ENCODE assay signal across 22 mouse cellular contexts in genomic region chr13:31567099-31567498, GRCm38 (mm10). TPM values are rescaled to one million over a fixed set of nuclear protein-coding genes. Genes with fewer than 3 reads are reported as not detected.
DNase-seq lines count a peak whose midpoint lies in the region; ATAC-seq and TF ChIP-seq lines count a peak whose summit lies in the region.
"Had no signal": no experiment of that assay in that cellular context is flagged by ENCODE, and none has a peak within 500 bp of the region (broad histone marks: within the 10 kb centered on the region; RNA-seq: fewer than 3 reads in every experiment).

No protein-coding gene starts in this region.

- no peak overlapping the region for H3K4me3 ChIP-seq in C2C12 (ENCODE audit: insufficient read depth, poor library complexity, severe bottlenecking)
- no peak overlapping the region for H3K4me3 ChIP-seq in intestine, postnatal 0 days (ENCODE audit: low read depth, low read length)
- no peak overlapping the region for H3K4me3 ChIP-seq in stomach, embryonic 15.5 days (replicated peaks)
- H3K4me3 ChIP-seq in hindbrain, embryonic 10.5 days = no peak overlapping the region
- no peak overlapping the region for H3K4me3 ChIP-seq in heart, embryonic 10.5 days
- H3K4me3 ChIP-seq: embryonic facial prominence, embryonic 13.5 days; forebrain, embryonic 12.5 days; heart, adult 2 months; heart, embryonic 12.5 days; hindbrain, embryonic 12.5 days had no signal

- no peaks in the 10 kb centered on the region for H3K79me2 ChIP-seq in C2C12 (ENCODE audit: control insufficient read depth, insufficient read depth)

- peak overlapping the region; percentile 32 for H3K4me2 ChIP-seq in intestine, postnatal 0 days (replicated peaks; ENCODE audit: low read depth)
- H3K4me2 ChIP-seq in stomach, embryonic 15.5 days = peak overlapping the region; percentile 2; the same call in 1 of the 2 replicates
- H3K4me2 ChIP-seq: embryonic facial prominence, embryonic 13.5 days; forebrain, embryonic 12.5 days; heart, embryonic 12.5 days; hindbrain, embryonic 12.5 days had no signal

- no peaks in the 10 kb centered on the region for H3K79me3 ChIP-seq in C2C12 (ENCODE audit: low read depth)

- H3K36me3 ChIP-seq in C2C12 (ENCODE audit: control insufficient read depth, insufficient read depth) = no peaks in the 10 kb centered on the region
- no peaks in the 10 kb centered on the region for H3K36me3 ChIP-seq in intestine, postnatal 0 days (ENCODE audit: control insufficient read depth, insufficient read depth)
- H3K36me3 ChIP-seq in stomach, embryonic 15.5 days = no peaks in the 10 kb centered on the region
- no peaks in the 10 kb centered on the region for H3K36me3 ChIP-seq in hindbrain, embryonic 10.5 days
- no peaks in the 10 kb centered on the region for H3K36me3 ChIP-seq in heart, embryonic 10.5 days
- H3K36me3 ChIP-seq: embryonic facial prominence, embryonic 13.5 days; forebrain, embryonic 12.5 days; G1E; heart, embryonic 12.5 days; hindbrain, embryonic 12.5 days had no signal

- no peak overlapping the region for H3ac ChIP-seq in C2C12 (ENCODE audit: control insufficient read depth, insufficient read length, low read depth)

- H3K9me3 ChIP-seq in intestine, postnatal 0 days (ENCODE audit: control insufficient read depth) = no peaks in the 10 kb centered on the region
- H3K9me3 ChIP-seq in stomach, embryonic 15.5 days = no peaks in the 10 kb centered on the region
- H3K9me3 ChIP-seq in hindbrain, embryonic 10.5 days = no peaks in the 10 kb centered on the region
- H3K9me3 ChIP-seq in heart, embryonic 10.5 days = no peaks in the 10 kb centered on the region
- H3K9me3 ChIP-seq: embryonic facial prominence, embryonic 13.5 days; forebrain, embryonic 12.5 days; G1E; heart, embryonic 12.5 days; hindbrain, embryonic 12.5 days had no signal

- no peaks in the 10 kb centered on the region for H3K27me3 ChIP-seq in C2C12 (ENCODE audit: control insufficient read depth, insufficient read depth, insufficient read length)
- peaks cover 4% of the 10 kb centered on the region; the same call in 1 of the 2 replicates for H3K27me3 ChIP-seq in intestine, postnatal 0 days (replicated peaks; ENCODE audit: control insufficient read depth, insufficient read depth, low read length)
- no peaks in the 10 kb centered on the region; the same call in 1 of the 2 replicates for H3K27me3 ChIP-seq in stomach, embryonic 15.5 days (replicated peaks)
- peaks cover 42% of the 10 kb centered on the region for H3K27me3 ChIP-seq in hindbrain, embryonic 10.5 days (ENCODE audit: insufficient read depth, poor library complexity, severe bottlenecking)
- peaks cover 80% of the 10 kb centered on the region for H3K27me3 ChIP-seq in heart, embryonic 10.5 days (ENCODE audit: insufficient read depth, poor library complexity, severe bottlenecking)

- H3K4me1 ChIP-seq in intestine, postnatal 0 days (replicated peaks; ENCODE audit: control insufficient read depth, insufficient read depth, low read length) = peaks cover 7% of the 10 kb centered on the region; the same call in 1 of the 2 replicates
- no peaks in the 10 kb centered on the region for H3K4me1 ChIP-seq in stomach, embryonic 15.5 days
- peaks cover 5% of the 10 kb centered on the region; the same call in 1 of the 2 replicates for H3K4me1 ChIP-seq in hindbrain, embryonic 10.5 days (replicated peaks)
- H3K4me1 ChIP-seq in heart, embryonic 10.5 days = peaks cover 21% of the 10 kb centered on the region
- H3K4me1 ChIP-seq: forebrain, embryonic 12.5 days; hindbrain, embryonic 12.5 days had no signal

- TF ChIP-seq CTCF in C2C12 (IDR thresholded peaks at IDR 0.05; ENCODE audit: control insufficient read depth, insufficient read depth, insufficient read length) = no peak
- TF ChIP-seq CTCF in intestine, postnatal 0 days (IDR thresholded peaks at IDR 0.05; ENCODE audit: low read depth) = no peak

- no peak overlapping the region for H3K9ac ChIP-seq in intestine, postnatal 0 days (ENCODE audit: low read depth, low read length)
- no peak overlapping the region for H3K9ac ChIP-seq in stomach, embryonic 15.5 days
- H3K9ac ChIP-seq: embryonic facial prominence, embryonic 13.5 days; forebrain, embryonic 12.5 days; heart, embryonic 12.5 days; hindbrain, embryonic 12.5 days had no signal

- 53% methylated on average over 8 of the region's 8 CpGs for WGBS in intestine, postnatal 0 days
- WGBS in stomach, embryonic 15.5 days = 70% methylated on average over 8 of the region's 8 CpGs
- 79% methylated on average over 8 of the region's 8 CpGs for WGBS in hindbrain, embryonic 10.5 days
- 77% methylated on average over 8 of the region's 8 CpGs for WGBS in heart, embryonic 10.5 days

- DNase-seq in NIH3T3 (ENCODE audit: low read depth) = peak; percentile 77
- no peak for DNase-seq in hindbrain, embryonic 10.5 days (ENCODE audit: low spot score)
- DNase-seq in layer of hippocampus, postnatal 25 days (ENCODE audit: extremely low spot score in 1 of 2, low spot score in 1 of 2) = no peak
- DNase-seq in heart, embryonic 10.5 days (ENCODE audit: low spot score) = no peak
- DNase-seq: adrenal gland, postnatal 10 days; cerebellum, adult 11 months; cerebellum, adult 8-10 months; cerebellum, postnatal 36 days; gastrocnemius, postnatal 10 days; heart, adult 2 months had no signal

- H3K27ac ChIP-seq in intestine, postnatal 0 days (ENCODE audit: low read depth, low read length) = no peak overlapping the region
- peak overlapping the region; percentile 73 for H3K27ac ChIP-seq in stomach, embryonic 15.5 days
- no peak overlapping the region for H3K27ac ChIP-seq in hindbrain, embryonic 10.5 days
- no peak overlapping the region for H3K27ac ChIP-seq in heart, embryonic 10.5 days
- H3K27ac ChIP-seq: embryonic facial prominence, embryonic 13.5 days; forebrain, embryonic 12.5 days; heart, adult 2 months; hindbrain, embryonic 12.5 days had no signal

- ATAC-seq in intestine, postnatal 0 days = peak; percentile 63
- no peak; the same call in 1 of the 2 replicates for ATAC-seq in stomach, embryonic 15.5 days (ENCODE audit: insufficient read depth, low FRiP score, low read depth)
- ATAC-seq: forebrain, embryonic 16.5 days had no signal

TF ChIP-seq in C2C12, 6 proteins besides CTCF, POLR2A, EP300 and RAD21:
- no peak for TF ChIP-seq MAX (IDR thresholded peaks at IDR 0.05)
- peak; percentile 25 for TF ChIP-seq CEBPB (IDR thresholded peaks at IDR 0.05; ENCODE audit: low read depth)

RNA-seq across cellular contexts. Expression of gene A530084C06Rik, which starts 8.0 kb away (rescaled TPM):
- not detected for polyA plus RNA-seq in C2C12 (2012; fragmentation: generic; extraction: Trizol)
- not detected in 2 replicates for polyA plus RNA-seq in intestine, postnatal 0 days (2015; fragmentation: Nextera tagmentation; extraction: Ambion mirVana)
- not detected in 2 replicates for polyA plus RNA-seq in stomach, embryonic 15.5 days (2015; fragmentation: Nextera tagmentation; extraction: Ambion mirVana)
- not detected in 2 replicates for polyA plus RNA-seq in hindbrain, embryonic 10.5 days (2016; fragmentation: Nextera tagmentation; extraction: Ambion mirVana)
- total RNA-seq in layer of hippocampus, postnatal 25 days (2021) = under 1 TPM; 0.59 to 0.85 TPM
- not detected in 2 replicates for polyA plus RNA-seq in heart, embryonic 10.5 days (2016; fragmentation: Nextera tagmentation; extraction: Ambion mirVana)
- total RNA-seq: G1E; gastrocnemius, postnatal 10 days; gastrocnemius, postnatal 4 days had no signal
- polyA plus RNA-seq: CD4-positive, CD25-positive, alpha-beta regulatory T cell, adult 4 months; embryonic facial prominence, embryonic 13.5 days; forebrain, embryonic 12.5 days; forebrain, embryonic 16.5 days; G1E; heart, adult 2 months; heart, embryonic 12.5 days; heart, embryonic 16.5 days; hindbrain, embryonic 12.5 days had no signal

RNA-seq across cellular contexts. Expression of gene Foxq1, which starts 11.2 kb away (rescaled TPM):
- polyA plus RNA-seq in C2C12 (2012; fragmentation: generic; extraction: Trizol) = 2.1 TPM
- polyA plus RNA-seq in intestine, postnatal 0 days (2015; fragmentation: Nextera tagmentation; extraction: Ambion mirVana) = 8.5 and 9.6 TPM in 2 replicates
- polyA plus RNA-seq in stomach, embryonic 15.5 days (2015; fragmentation: Nextera tagmentation; extraction: Ambion mirVana) = 15.1 and 16.7 TPM in 2 replicates
- 0.66 and 1.1 TPM in 2 replicates for polyA plus RNA-seq in hindbrain, embryonic 10.5 days (2016; fragmentation: Nextera tagmentation; extraction: Ambion mirVana)
- 1 to 10 TPM; 2.4 to 2.5 TPM for total RNA-seq in layer of hippocampus, postnatal 25 days (2021)
- polyA plus RNA-seq in heart, embryonic 10.5 days (2016; fragmentation: Nextera tagmentation; extraction: Ambion mirVana) = 0.06 and 0.19 TPM in 2 replicates
- total RNA-seq: gastrocnemius, postnatal 10 days; gastrocnemius, postnatal 4 days had no signal
- polyA plus RNA-seq: CD4-positive, CD25-positive, alpha-beta regulatory T cell, adult 4 months; G1E had no signal

RNA-seq across cellular contexts. Expression of gene Foxf2, which starts 58.5 kb away (rescaled TPM):
- polyA plus RNA-seq in C2C12 (2012; fragmentation: generic; extraction: Trizol) = 11.3 TPM
- 9.3 and 10.6 TPM in 2 replicates for polyA plus RNA-seq in intestine, postnatal 0 days (2015; fragmentation: Nextera tagmentation; extraction: Ambion mirVana)
- 17.5 and 19.0 TPM in 2 replicates for polyA plus RNA-seq in stomach, embryonic 15.5 days (2015; fragmentation: Nextera tagmentation; extraction: Ambion mirVana)
- polyA plus RNA-seq in hindbrain, embryonic 10.5 days (2016; fragmentation: Nextera tagmentation; extraction: Ambion mirVana) = 5.7 and 11.8 TPM in 2 replicates
- 1 to 10 TPM; 4.1 to 5.7 TPM for total RNA-seq in layer of hippocampus, postnatal 25 days (2021)
- polyA plus RNA-seq in heart, embryonic 10.5 days (2016; fragmentation: Nextera tagmentation; extraction: Ambion mirVana) = 0.14 and 3.4 TPM in 2 replicates
- total RNA-seq: adrenal gland, postnatal 10 days; gastrocnemius, postnatal 10 days had no signal
- polyA plus RNA-seq: CD4-positive, CD25-positive, alpha-beta regulatory T cell, adult 4 months; G1E; heart, embryonic 12.5 days had no signal
